Mouse (Mus musculus): ENCODE measurements at regions not wholly inside any gene's neighbourhood (a gene's known extent, or its start where the extent isn't known, plus 50 kb on each side); places are given as distances from the start of the nearest gene placed in this dataset.

GRCm38 (mm10) chr17:82731561-82731960 lies 483.5 kb upstream of the Pkdcc start:
- DNase-seq (ENCODE audit: low read depth in 2 of 2, low spot score in 2 of 2), result no peak

GRCm38 (mm10) chr17:82742445-82742844 lies 472.6 kb upstream of the Pkdcc start:
- DNase-seq (ENCODE audit: low read depth in 2 of 2, low spot score in 2 of 2), result no peak

- no peak for DNase-seq (ENCODE audit: low read depth in 2 of 2, low spot score in 2 of 2)
These were observed 457.7 kb upstream of the Pkdcc start for GRCm38 (mm10) chr17:82757400-82757799.

GRCm38 (mm10) chr17:82779096-82779495 lies 436.0 kb upstream of the Pkdcc start:
- no peak for DNase-seq (ENCODE audit: low read depth in 2 of 2, low spot score in 2 of 2)

- DNase-seq (ENCODE audit: low read depth in 2 of 2, low spot score in 2 of 2), result no peak
These were observed 393.0 kb upstream of the Pkdcc start for GRCm38 (mm10) chr17:82822129-82822528.

- no peak for DNase-seq (ENCODE audit: low read depth in 2 of 2, low spot score in 2 of 2)
These were observed 391.0 kb upstream of the Pkdcc start for GRCm38 (mm10) chr17:82824057-82824456.

GRCm38 (mm10) chr17:82824619-82825018 lies 390.5 kb upstream of the Pkdcc start:
- no peak for DNase-seq (ENCODE audit: low read depth in 2 of 2, low spot score in 2 of 2)

GRCm38 (mm10) chr17:82827170-82827569 lies 387.9 kb upstream of the Pkdcc start:
- DNase-seq (ENCODE audit: low read depth in 2 of 2, low spot score in 2 of 2), result no peak

- DNase-seq (ENCODE audit: low read depth in 2 of 2, low spot score in 2 of 2), result no peak
These were observed 387.3 kb upstream of the Pkdcc start for GRCm38 (mm10) chr17:82827841-82828240.

- no peak for DNase-seq (ENCODE audit: low read depth in 2 of 2, low spot score in 2 of 2)
These were observed 386.6 kb upstream of the Pkdcc start for GRCm38 (mm10) chr17:82828434-82828997.

- DNase-seq (ENCODE audit: low read depth in 2 of 2, low spot score in 2 of 2), result no peak
These were observed 385.7 kb upstream of the Pkdcc start for GRCm38 (mm10) chr17:82829415-82829814.

- no peak for DNase-seq (ENCODE audit: low read depth in 2 of 2, low spot score in 2 of 2)
These were observed 380.9 kb upstream of the Pkdcc start for GRCm38 (mm10) chr17:82834177-82834576.

GRCm38 (mm10) chr17:82836115-82836514 lies 379.0 kb upstream of the Pkdcc start:
- no peak for DNase-seq (ENCODE audit: low read depth in 2 of 2, low spot score in 2 of 2)

GRCm38 (mm10) chr17:82846776-82847494 lies 368.2 kb upstream of the Pkdcc start:
- no peak for DNase-seq (ENCODE audit: low read depth in 2 of 2, low spot score in 2 of 2)

GRCm38 (mm10) chr17:82857199-82858147 lies 357.6 kb upstream of the Pkdcc start:
- DNase-seq (ENCODE audit: low read depth in 2 of 2, low spot score in 2 of 2), result no peak

- DNase-seq (ENCODE audit: low read depth in 2 of 2, low spot score in 2 of 2), result no peak
These were observed 354.7 kb upstream of the Pkdcc start for GRCm38 (mm10) chr17:82860391-82860790.

- no peak for DNase-seq (ENCODE audit: low read depth in 2 of 2, low spot score in 2 of 2)
These were observed 354.1 kb upstream of the Pkdcc start for GRCm38 (mm10) chr17:82860966-82861365.

- no peak for DNase-seq (ENCODE audit: low read depth in 2 of 2, low spot score in 2 of 2)
These were observed 338.0 kb upstream of the Pkdcc start for GRCm38 (mm10) chr17:82877131-82877530.

GRCm38 (mm10) chr17:82900602-82901001 lies 314.5 kb upstream of the Pkdcc start:
- DNase-seq (ENCODE audit: low read depth in 2 of 2, low spot score in 2 of 2), result no peak

- no peak for DNase-seq (ENCODE audit: low read depth in 2 of 2, low spot score in 2 of 2)
These were observed 313.8 kb upstream of the Pkdcc start for GRCm38 (mm10) chr17:82901098-82901891.

GRCm38 (mm10) chr17:82904961-82905360 lies 310.1 kb upstream of the Pkdcc start:
- DNase-seq (ENCODE audit: low read depth in 2 of 2, low spot score in 2 of 2), result no peak

Data from CD8-positive naive resting alpha-beta T cell, adult 2 months (primary cell).